Mouse (Mus musculus) cerebellum, adult 2 months (tissue): ENCODE data around the gene B830017H08Rik.

Source experiments
- CTCF ChIP-seq: fragments of 200-500 bp; IDR thresholded peaks from 2 replicates; pipeline ENCODE4 v1.5.1; 2011; ENCODE audit warnings: low read depth, mild to moderate bottlenecking, control low read depth, low read length, moderate library complexity, borderline replicate concordance; ENCODE audit not compliant: insufficient read depth
- POLR2A ChIP-seq: fragments of 200-500 bp; IDR thresholded peaks from 2 replicates; pipeline ENCODE4 v1.6.1; 2011; ENCODE audit warnings: low read length, control low read depth, borderline replicate concordance; ENCODE audit not compliant: insufficient read depth

GRCm38 (mm10) chr16:17794047-17794446 lies 38.9 kb upstream of the B830017H08Rik start:
- TF ChIP-seq POLR2A (no peak), CTCF (no peak)
